Mouse (Mus musculus) liver, embryonic 11.5 days (tissue): Measurements from ENCODE around the gene Smim24. TPM values are rescaled to one million over a fixed set of nuclear protein-coding genes. Genes with fewer than 3 reads are reported as not detected.

Source experiments
- ATAC-seq: fragments of 200-750 bp; cut with Nextera tagmentation; replicated peaks from 2 replicates; pipeline ENCODE4 v1.8.0; 2017; ENCODE audit warnings: moderate number of reproducible peaks, mild to moderate bottlenecking, moderate TSS enrichment, moderate library complexity; ENCODE audit not compliant: low FRiP score
- DNase-seq: peaks from one replicate; pipeline ENCODE4 v3.0.0-alpha.2; 2017; ENCODE audit warnings: low spot score
- H3K27ac ChIP-seq: fragments of 300-500 bp; sonication (generic); 2 replicates; pipeline ENCODE4 v1.5.1; 2014; ENCODE audit warnings: mild to moderate bottlenecking, low read depth, low read length, control low read depth
- H3K27me3 ChIP-seq: fragments of 300-500 bp; sonication (generic); replicated peaks from 2 replicates; pipeline ENCODE4 v1.6.1; 2014; ENCODE audit warnings: low read length, mixed read lengths; ENCODE audit not compliant: control insufficient read depth, insufficient read depth
- H3K36me3 ChIP-seq: fragments of 300-500 bp; sonication (generic); 2 replicates; pipeline ENCODE4 v1.6.1; 2014; ENCODE audit warnings: mild to moderate bottlenecking, low read length, moderate library complexity, mixed read lengths; ENCODE audit not compliant: control insufficient read depth, insufficient read depth
- H3K4me1 ChIP-seq: fragments of 300-500 bp; sonication (generic); replicated peaks from 2 replicates; pipeline ENCODE4 v1.6.1; 2014; ENCODE audit warnings: low read length, mixed read lengths; ENCODE audit not compliant: control insufficient read depth, insufficient read depth
- H3K4me2 ChIP-seq: fragments of 300-500 bp; sonication (generic); 2 replicates; pipeline ENCODE4 v1.6.1; 2014; ENCODE audit warnings: mild to moderate bottlenecking, control low read depth, moderate library complexity
- H3K4me3 ChIP-seq: fragments of 300-500 bp; sonication (generic); 2 replicates; pipeline ENCODE4 v1.5.1; 2014; ENCODE audit warnings: low read depth, low read length, control low read depth
- H3K9ac ChIP-seq: fragments of 300-500 bp; sonication (generic); 2 replicates; pipeline ENCODE4 v1.6.1; 2014; ENCODE audit warnings: low read depth, low read length, control low read depth
- H3K9me3 ChIP-seq: fragments of 300-500 bp; sonication (generic); 2 replicates; pipeline ENCODE4 v1.6.1; 2016; ENCODE audit warnings: low read length, inconsistent platforms, mixed read lengths; ENCODE audit not compliant: control insufficient read depth
- WGBS: fragments of 180-500 bp; shearing (Covaris S2); extraction: QIAGEN DNeasy Blood & Tissue Kit; methylation state at CpG from one replicate; pipeline ENCODE4 v1.1.7; 2014; 5-methylcytosine and 5-hydroxymethylcytosine counted together
- polyA plus RNA-seq: library from polyadenylated mRNA; unstranded; fragments of >200 nt; fragmentation: Nextera tagmentation; extraction: Ambion mirVana; gene quantifications from 2 replicates; pipeline ENCODE4 v1.2.1, GENCODE M21; 2014

Gene Smim24
- polyA plus RNA-seq, 1 experiment from 2014 or later, result 4.5 TPM

GRCm38 (mm10) chr10:81392270-81392669 lies 581 bp upstream of the Smim24 start:
- Histone ChIP-seq H3K4me3 (no peak overlapping the region), H3K9ac (no peak overlapping the region), H3K4me1 (peaks cover 26% of the 10 kb centered on the region), H3K36me3 (peaks cover 12% of the 10 kb centered on the region), H3K27me3 (no peaks in the 10 kb centered on the region), H3K9me3 (no peaks in the 10 kb centered on the region), H3K27ac (no peak overlapping the region), H3K4me2 (no peak overlapping the region)
- DNase-seq (no peak), ATAC-seq (no peak)
- 71% methylated on average over 6 of the region's 6 CpGs for WGBS

GRCm38 (mm10) chr10:81393456-81394063 lies 709 bp downstream of the Smim24 start:
- peak overlapping the region; percentile 15 for H3K4me3 ChIP-seq
- WGBS, result 5% methylated on average over 19 of the region's 19 CpGs
- peak overlapping the region; percentile 43 for H3K4me2 ChIP-seq
- no peak overlapping the region; the same call in 1 of the 2 replicates for H3K27ac ChIP-seq
- DNase-seq, result no peak
- no peak for ATAC-seq
- no peaks in the 10 kb centered on the region for H3K27me3 ChIP-seq
- peaks cover 22% of the 10 kb centered on the region for H3K4me1 ChIP-seq
- H3K36me3 ChIP-seq, result peaks cover 1% of the 10 kb centered on the region
- no peaks in the 10 kb centered on the region for H3K9me3 ChIP-seq
- H3K9ac ChIP-seq, result peak overlapping the region; percentile 11

GRCm38 (mm10) chr10:81395127-81395526 lies 2.3 kb downstream of the Smim24 start:
- DNase-seq, result no peak
- WGBS, result 13% methylated on average over 5 of the region's 5 CpGs
- no peaks in the 10 kb centered on the region for H3K9me3 ChIP-seq

GRCm38 (mm10) chr10:81395865-81396264 lies 3.0 kb downstream of the Smim24 start:
- Histone ChIP-seq H3K4me3 (no peak overlapping the region), H3K9ac (no peak overlapping the region)
- 94% methylated on average over 4 of the region's 4 CpGs for WGBS

More at GRCm38 (mm10) chr10:81395127-81395526, 2.3 kb downstream of the Smim24 start:
- no peak overlapping the region for H3K27ac ChIP-seq
- no peak overlapping the region for H3K9ac ChIP-seq
- no peak overlapping the region for H3K4me2 ChIP-seq
- peaks cover 14% of the 10 kb centered on the region for H3K4me1 ChIP-seq
- no peak overlapping the region for H3K4me3 ChIP-seq
- peaks cover 6% of the 10 kb centered on the region; the same call in 1 of the 2 replicates for H3K36me3 ChIP-seq
- no peaks in the 10 kb centered on the region for H3K27me3 ChIP-seq
- ATAC-seq, result no peak

GRCm38 (mm10) chr10:81396749-81397148 lies 3.9 kb downstream of the Smim24 start:
- no peak overlapping the region for H3K4me3 ChIP-seq
- peaks cover 9% of the 10 kb centered on the region; the same call in 1 of the 2 replicates for H3K36me3 ChIP-seq
- no peak for ATAC-seq
- no peak overlapping the region for H3K4me2 ChIP-seq
- DNase-seq, result no peak
- WGBS, result 79% methylated on average over 5 of the region's 5 CpGs
- no peaks in the 10 kb centered on the region for H3K9me3 ChIP-seq
- peaks cover 3% of the 10 kb centered on the region; the same call in 1 of the 2 replicates for H3K27me3 ChIP-seq
- no peak overlapping the region for H3K27ac ChIP-seq
- no peak overlapping the region for H3K9ac ChIP-seq
- peaks cover 23% of the 10 kb centered on the region for H3K4me1 ChIP-seq

More at GRCm38 (mm10) chr10:81395865-81396264, 3.0 kb downstream of the Smim24 start:
- peaks cover 3% of the 10 kb centered on the region; the same call in 1 of the 2 replicates for H3K27me3 ChIP-seq
- DNase-seq, result no peak
- no peak overlapping the region for H3K27ac ChIP-seq
- ATAC-seq, result no peak
- H3K36me3 ChIP-seq, result peaks cover 8% of the 10 kb centered on the region; the same call in 1 of the 2 replicates
- H3K4me2 ChIP-seq, result no peak overlapping the region
- peaks cover 15% of the 10 kb centered on the region for H3K4me1 ChIP-seq
- no peaks in the 10 kb centered on the region for H3K9me3 ChIP-seq

- H3K4me2 ChIP-seq, result no peak overlapping the region
- H3K9ac ChIP-seq, result no peak overlapping the region
- peaks cover 9% of the 10 kb centered on the region; the same call in 1 of the 2 replicates for H3K36me3 ChIP-seq
- peaks cover 3% of the 10 kb centered on the region; the same call in 1 of the 2 replicates for H3K27me3 ChIP-seq
- peaks cover 28% of the 10 kb centered on the region for H3K4me1 ChIP-seq
- WGBS, result 66% methylated on average over 5 of the region's 5 CpGs
- ATAC-seq (no peak), DNase-seq (no peak)
- no peak overlapping the region for H3K27ac ChIP-seq
- no peak overlapping the region for H3K4me3 ChIP-seq
- H3K9me3 ChIP-seq, result no peaks in the 10 kb centered on the region
Observed at GRCm38 (mm10) chr10:81399296-81399695, 6.4 kb downstream of the Smim24 start.

GRCm38 (mm10) chr10:81399798-81400308 lies 7.0 kb downstream of the Smim24 start:
- H3K36me3 ChIP-seq, result peaks cover 9% of the 10 kb centered on the region; the same call in 1 of the 2 replicates
- DNase-seq, result no peak
- H3K9ac ChIP-seq, result no peak overlapping the region
- H3K27ac ChIP-seq, result no peak overlapping the region
- H3K27me3 ChIP-seq, result peaks cover 3% of the 10 kb centered on the region; the same call in 1 of the 2 replicates
- H3K4me3 ChIP-seq, result no peak overlapping the region
- no peak for ATAC-seq
- WGBS, result 78% methylated on average over 18 of the region's 18 CpGs
- peaks cover 28% of the 10 kb centered on the region for H3K4me1 ChIP-seq
- H3K9me3 ChIP-seq, result no peaks in the 10 kb centered on the region
- H3K4me2 ChIP-seq, result no peak overlapping the region

- no peak for DNase-seq
- 61% methylated on average over 22 of the region's 22 CpGs for WGBS
- H3K4me3 ChIP-seq, result no peak overlapping the region
- peaks cover 3% of the 10 kb centered on the region; the same call in 1 of the 2 replicates for H3K27me3 ChIP-seq
- H3K9me3 ChIP-seq, result no peaks in the 10 kb centered on the region
- H3K4me2 ChIP-seq, result 0 out of 2 replicates have a peak overlapping the region, but pooled peaks have one; percentile 4
- ATAC-seq, result no peak
- peaks cover 9% of the 10 kb centered on the region; the same call in 1 of the 2 replicates for H3K36me3 ChIP-seq
- H3K4me1 ChIP-seq, result peaks cover 31% of the 10 kb centered on the region
- no peak overlapping the region for H3K27ac ChIP-seq
- no peak overlapping the region for H3K9ac ChIP-seq
Observed at GRCm38 (mm10) chr10:81400371-81401204, 7.7 kb downstream of the Smim24 start.
